Mouse (Mus musculus) lung, embryonic 14.5 days (tissue): Measurements from ENCODE around the gene Gm49322. TPM values are rescaled to one million over a fixed set of nuclear protein-coding genes. Genes with fewer than 3 reads are reported as not detected.
A peak's percentile ranks its signal among the peaks of the same experiment; 100 is the strongest.

ENCODE experiments used
- ATAC-seq: fragments of 200-750 bp; cut with Nextera tagmentation; 2 replicates; pipeline ENCODE4 v1.8.0; 2017; ENCODE audit warnings: mild to moderate bottlenecking, moderate TSS enrichment, moderate library complexity; ENCODE audit not compliant: insufficient read depth
- DNase-seq: peaks from one replicate; pipeline ENCODE4 v3.0.0-alpha.2; 2015
- H3K27ac ChIP-seq: fragments of 300-500 bp; sonication (generic); 2 replicates; pipeline ENCODE4 v1.5.1; 2014; ENCODE audit warnings: low read depth, mild to moderate bottlenecking, moderate library complexity
- H3K27me3 ChIP-seq: fragments of 300-500 bp; sonication (generic); 2 replicates; pipeline ENCODE4 v1.6.1; 2014; ENCODE audit warnings: low read length, control low read depth; ENCODE audit not compliant: insufficient read depth
- H3K36me3 ChIP-seq: fragments of 300-500 bp; sonication (generic); 2 replicates; pipeline ENCODE4 v1.6.1; 2014; ENCODE audit warnings: control low read depth; ENCODE audit not compliant: insufficient read depth
- H3K4me1 ChIP-seq: fragments of 300-500 bp; sonication (generic); 2 replicates; pipeline ENCODE4 v1.6.1; 2014; ENCODE audit warnings: antibody characterized with exemption, control low read depth; ENCODE audit not compliant: insufficient read depth
- H3K4me2 ChIP-seq: fragments of 300-500 bp; sonication (generic); 2 replicates; pipeline ENCODE4 v1.6.1; 2014; ENCODE audit warnings: mild to moderate bottlenecking
- H3K4me3 ChIP-seq: fragments of 300-500 bp; sonication (generic); 2 replicates; pipeline ENCODE4 v1.5.1; 2014; ENCODE audit warnings: low read depth, low read length
- H3K9ac ChIP-seq: fragments of 300-500 bp; sonication (generic); 2 replicates; pipeline ENCODE4 v1.6.1; 2014
- H3K9me3 ChIP-seq: fragments of 300-500 bp; sonication (generic); 2 replicates; pipeline ENCODE4 v1.6.1; 2016; ENCODE audit warnings: low read depth, low read length, control low read depth
- CTCF ChIP-seq: IDR thresholded peaks from 2 replicates; pipeline ENCODE4 v1.5.1; 2016; ENCODE audit warnings: antibody characterized with exemption, low read depth
- WGBS: fragments of 180-500 bp; shearing (Covaris S2); extraction: QIAGEN DNeasy Blood & Tissue Kit; methylation state at CpG from one replicate; pipeline ENCODE4 v1.1.7; 2014; 5-methylcytosine and 5-hydroxymethylcytosine counted together
- polyA plus RNA-seq: library from polyadenylated mRNA; unstranded; fragments of >200 nt; fragmentation: Nextera tagmentation; extraction: Ambion mirVana; gene quantifications from 2 replicates; pipeline ENCODE4 v1.2.1, GENCODE M21; 2014

Gm49322 gene
- polyA plus RNA-seq, 1 experiment from 2014 or later, result 3.1 TPM

DNA sequence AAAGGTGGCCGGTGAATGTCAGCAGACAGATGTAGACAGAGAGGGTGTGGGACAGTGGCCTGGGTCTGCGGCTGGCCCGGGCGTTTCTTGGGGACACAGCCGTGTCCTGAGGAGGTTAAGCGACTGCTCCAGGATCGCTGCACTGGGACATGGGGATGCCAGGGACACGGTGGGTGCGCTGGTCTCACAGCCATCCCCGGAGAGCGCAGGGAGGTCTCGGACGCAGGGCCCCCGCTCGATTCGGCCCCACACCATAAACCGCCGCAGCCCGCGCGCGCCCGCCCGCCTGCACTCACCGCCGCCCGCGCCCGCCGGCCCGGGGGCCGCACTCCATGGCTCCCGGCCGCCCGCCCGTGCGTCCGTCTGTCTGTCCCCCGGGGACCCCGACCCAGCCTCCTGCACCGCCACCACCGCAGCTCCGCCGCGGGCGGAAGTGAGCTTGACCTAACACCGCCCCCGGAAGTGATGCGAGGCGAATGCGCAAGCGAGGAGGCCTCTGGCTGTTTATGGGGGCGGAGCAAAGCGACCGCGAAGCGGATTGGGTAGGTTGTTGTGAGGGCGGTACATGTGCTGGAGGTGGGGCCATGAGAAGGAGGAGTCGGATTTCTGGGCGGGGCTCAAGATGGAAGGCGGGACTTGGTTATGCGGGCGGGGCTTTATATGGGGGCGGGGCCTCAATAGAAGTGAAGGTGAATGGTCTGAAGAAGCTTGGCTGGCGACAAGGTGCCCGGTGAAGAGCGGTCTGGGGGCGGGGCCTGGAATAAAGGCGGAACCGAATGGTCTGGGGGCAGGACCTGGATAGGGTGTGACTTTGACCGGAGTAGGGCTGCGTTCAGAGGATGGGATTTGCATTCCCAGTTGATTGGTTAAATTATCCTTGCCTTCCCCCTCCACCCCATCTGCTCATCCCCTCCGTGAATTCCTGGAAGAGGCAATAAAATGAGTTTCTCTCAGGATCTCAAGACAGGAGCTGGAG, 15.7 kb upstream of the Gm49322 start, which contains the start of gene Abhd17a:
TSS of gene Abhd17a (minus strand) at position 463 of the 976 bp plus-strand sequence.
- Histone ChIP-seq H3K9me3 (no peaks in the 10 kb centered on the region), H3K27ac (peak within 1 kb of the TSS; percentile 56; the same call in 1 of the 2 replicates), H3K4me2 (peak within 1 kb of the TSS; percentile 70), H3K4me3 (peak within 1 kb of the TSS; percentile 93), H3K36me3 (peaks cover 15% of the 10 kb centered on the region; the same call in 1 of the 2 replicates), H3K9ac (peak within 1 kb of the TSS; percentile 83), H3K4me1 (peaks cover 5% of the 10 kb centered on the region; the same call in 1 of the 2 replicates), H3K27me3 (no peaks in the 10 kb centered on the region)
- TF ChIP-seq CTCF, result no peak
- ATAC-seq (peak; percentile 94), DNase-seq (peak; percentile 99)
- WGBS, result under 1% methylated on average over 73 of the region's 73 CpGs

DNA sequence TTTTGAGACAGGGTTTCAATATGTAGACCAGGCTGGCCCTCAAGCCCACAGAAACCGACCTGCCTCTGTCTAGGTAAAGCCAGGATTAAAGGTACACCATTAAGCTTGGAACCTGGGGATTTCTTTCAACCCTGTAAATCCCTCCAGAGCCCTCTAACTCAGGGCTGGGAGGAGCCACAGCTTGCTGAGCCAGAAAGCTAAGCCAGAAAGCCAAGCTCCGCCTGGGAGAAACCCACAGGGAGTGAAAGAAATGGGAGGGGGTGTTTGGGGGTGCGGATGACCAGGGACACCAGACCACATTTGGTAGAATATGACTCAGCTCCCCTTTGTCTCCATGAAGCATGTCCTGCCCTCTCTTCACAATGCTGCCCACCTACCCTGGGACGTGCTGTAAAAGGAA, 9.5 kb upstream of the Gm49322 start:
- Histone ChIP-seq H3K27ac (no peak overlapping the region), H3K9ac (no peak overlapping the region; the same call in 1 of the 2 replicates), H3K4me3 (no peak overlapping the region), H3K4me1 (no peaks in the 10 kb centered on the region), H3K36me3 (no peaks in the 10 kb centered on the region), H3K27me3 (no peaks in the 10 kb centered on the region), H3K9me3 (no peaks in the 10 kb centered on the region), H3K4me2 (no peak overlapping the region)
- ATAC-seq, result no peak
- no peak for TF ChIP-seq CTCF
- WGBS, result 41% methylated on average over 4 of the region's 4 CpGs
- DNase-seq, result no peak

DNA sequence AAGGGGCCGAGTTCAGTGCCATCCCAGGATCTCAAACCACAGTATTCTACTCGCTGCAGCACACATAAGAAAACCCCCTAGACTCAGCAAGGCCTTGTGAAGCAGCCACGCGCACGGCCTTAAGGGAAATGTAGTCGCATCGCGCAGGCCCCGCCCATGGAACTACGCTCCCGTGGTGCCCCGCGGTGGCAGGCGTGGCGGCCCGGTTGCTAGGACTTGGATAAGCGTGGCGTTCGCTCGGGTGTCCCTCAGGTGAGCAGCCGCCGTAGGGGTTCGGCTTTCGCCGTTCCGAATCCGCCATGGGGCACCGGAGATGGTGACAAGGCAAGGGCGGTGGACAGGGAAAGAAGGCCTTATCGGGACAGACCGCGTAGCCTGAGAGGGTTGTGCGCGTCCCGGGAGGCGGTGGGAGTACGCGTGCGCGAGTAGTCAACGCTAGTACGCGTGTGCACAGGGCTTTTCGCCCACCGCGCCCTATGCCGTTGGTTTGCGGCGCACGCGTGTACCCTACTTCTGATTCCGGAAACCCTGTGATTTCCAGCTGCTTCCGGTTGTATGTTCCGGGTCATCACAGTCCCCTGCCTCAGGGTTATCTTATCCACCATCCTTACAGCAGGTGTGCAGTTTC, 3.0 kb upstream of the Gm49322 start, which contains the start of the genes Scamp4 and Adat3:
TSS of gene Scamp4 (plus strand) at position 175 of the 628 bp plus-strand sequence.
TSS of gene Adat3 (plus strand) at position 183 of the 628 bp plus-strand sequence.
- Histone ChIP-seq H3K9me3 (no peaks in the 10 kb centered on the region), H3K4me2 (peak within 1 kb of the TSS; percentile 85), H3K4me1 (peaks cover 10% of the 10 kb centered on the region), H3K4me3 (peak within 1 kb of the TSS; percentile 68), H3K27me3 (no peaks in the 10 kb centered on the region), H3K27ac (peak within 1 kb of the TSS; percentile 74), H3K9ac (peak within 1 kb of the TSS; percentile 62), H3K36me3 (peaks cover 20% of the 10 kb centered on the region)
- no peak for TF ChIP-seq CTCF
- under 1% methylated on average over 50 of the region's 54 CpGs for WGBS
- ATAC-seq (peak; percentile 95), DNase-seq (peak; percentile 98)

DNA sequence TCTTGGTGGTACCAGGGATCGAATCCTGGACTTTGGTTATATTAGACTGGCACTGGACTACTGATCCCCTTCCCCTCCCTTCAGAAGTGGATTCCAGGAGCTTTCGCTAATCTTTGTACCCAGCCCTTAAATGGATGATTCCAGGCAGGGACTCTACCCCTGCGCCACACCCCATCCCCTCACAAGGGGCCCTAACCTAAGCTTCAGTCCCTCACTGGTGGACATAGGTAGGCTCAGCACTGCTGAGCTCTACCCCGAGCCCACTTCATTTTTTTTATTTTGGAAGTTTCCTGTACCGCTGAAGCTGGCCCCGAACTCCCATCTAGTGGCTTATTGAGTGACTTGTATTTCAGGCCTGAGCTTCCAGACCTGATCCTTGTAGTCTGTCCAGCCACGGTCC, 2.5 kb upstream of the Gm49322 start:
- Histone ChIP-seq H3K4me2 (peak overlapping the region; percentile 85), H3K27ac (peak overlapping the region; percentile 74), H3K9me3 (no peaks in the 10 kb centered on the region), H3K4me3 (peak overlapping the region; percentile 68), H3K27me3 (no peaks in the 10 kb centered on the region), H3K9ac (peak overlapping the region; percentile 62), H3K36me3 (peaks cover 25% of the 10 kb centered on the region), H3K4me1 (peaks cover 10% of the 10 kb centered on the region)
- ATAC-seq (no peak), DNase-seq (no peak)
- TF ChIP-seq CTCF, result no peak
- WGBS, result 21% methylated on average over 7 of the region's 7 CpGs

DNA sequence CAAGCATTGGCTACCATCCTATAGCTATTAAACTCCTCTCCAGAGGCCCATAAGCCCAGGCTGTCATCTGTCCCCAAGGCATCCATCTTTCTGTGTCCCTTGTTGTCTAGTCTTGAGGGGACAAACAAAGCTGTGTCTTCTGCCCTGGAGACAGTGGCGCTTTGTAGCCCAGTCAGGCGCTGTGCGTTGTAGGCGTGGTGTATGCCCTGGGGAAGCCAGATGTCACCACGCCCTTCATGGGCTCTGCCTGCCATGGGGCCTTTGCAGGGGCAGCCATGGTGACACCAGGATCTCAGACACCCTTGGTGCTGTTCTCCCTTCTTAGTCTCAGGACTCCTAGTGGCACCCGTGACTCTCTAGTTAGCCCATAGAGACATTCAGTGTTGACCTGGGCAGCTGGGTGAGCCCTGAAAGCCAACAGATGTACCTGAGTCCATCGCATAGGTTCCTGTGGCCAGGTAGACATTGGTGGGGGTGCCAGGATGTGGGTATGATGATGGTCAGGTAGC, 1.8 kb upstream of the Gm49322 start:
- Histone ChIP-seq H3K9me3 (no peaks in the 10 kb centered on the region), H3K4me3 (peak overlapping the region; percentile 68), H3K9ac (peak overlapping the region; percentile 62), H3K36me3 (peaks cover 32% of the 10 kb centered on the region), H3K27ac (0 out of 2 replicates have a peak overlapping the region, but pooled peaks have one; percentile 74), H3K4me2 (peak overlapping the region; percentile 85), H3K27me3 (no peaks in the 10 kb centered on the region), H3K4me1 (peaks cover 10% of the 10 kb centered on the region)
- ATAC-seq (no peak), DNase-seq (no peak)
- no peak for TF ChIP-seq CTCF
- 88% methylated on average over 7 of the region's 7 CpGs for whole genome bisulfite sequencing

DNA sequence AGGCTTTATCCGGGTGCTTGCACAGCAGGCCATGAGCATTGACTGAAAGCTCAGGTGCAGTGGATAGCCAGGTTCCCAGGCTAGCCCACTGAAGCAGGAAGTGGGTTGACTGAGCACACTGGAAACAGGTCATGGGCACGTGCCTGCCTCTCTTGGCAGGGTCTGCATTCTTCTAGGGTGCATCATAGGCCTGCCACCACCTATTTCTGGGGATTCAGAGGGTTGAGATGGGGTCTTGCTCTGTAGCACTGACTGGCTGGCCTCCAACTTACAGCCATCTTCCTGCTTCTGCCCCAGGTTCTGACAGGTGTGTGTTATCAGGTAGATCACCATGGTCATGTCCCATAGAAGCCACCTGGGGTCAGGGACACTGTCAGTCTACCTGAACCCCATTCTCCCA, 833 bp upstream of the Gm49322 start:
- Histone ChIP-seq H3K4me1 (peaks cover 10% of the 10 kb centered on the region), H3K36me3 (peaks cover 40% of the 10 kb centered on the region)
- 90% methylated on average over 2 of the region's 2 CpGs for WGBS

DNA sequence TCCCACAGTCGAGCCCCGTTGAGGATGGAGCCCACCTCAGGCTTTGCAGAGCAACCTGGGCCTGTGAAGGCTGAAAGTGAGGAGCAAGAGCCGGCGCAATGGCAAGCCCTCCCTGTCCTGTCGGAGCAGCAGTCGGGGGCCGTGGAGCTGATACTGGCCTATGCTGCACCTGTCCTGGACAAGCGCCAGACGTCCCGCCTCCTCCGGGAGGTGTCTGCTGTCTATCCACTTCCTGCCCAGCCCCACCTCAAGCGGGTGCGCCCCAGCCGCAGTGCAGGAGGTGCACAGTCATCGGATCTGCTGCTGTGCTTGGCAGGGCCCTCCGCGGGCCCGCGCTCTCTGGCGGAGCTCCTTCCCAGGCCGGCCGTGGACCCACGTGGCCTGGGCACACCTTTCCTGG, 485 bp downstream of the Gm49322 start:
- WGBS, result 82% methylated on average over 23 of the region's 23 CpGs
- H3K27me3 ChIP-seq, result no peaks in the 10 kb centered on the region

More for the DNA sequence above, 833 bp upstream of the Gm49322 start:
- H3K9ac ChIP-seq, result no peak overlapping the region
- TF ChIP-seq CTCF, result no peak
- DNase-seq (no peak), ATAC-seq (no peak)
- H3K4me2 ChIP-seq, result no peak overlapping the region
- no peaks in the 10 kb centered on the region for H3K27me3 ChIP-seq
- H3K9me3 ChIP-seq, result no peaks in the 10 kb centered on the region
- H3K4me3 ChIP-seq, result no peak overlapping the region
- H3K27ac ChIP-seq, result no peak overlapping the region

More for the DNA sequence above, 485 bp downstream of the Gm49322 start:
- no peak overlapping the region for H3K4me3 ChIP-seq
- ATAC-seq, result no peak
- no peak for TF ChIP-seq CTCF
- peaks cover 52% of the 10 kb centered on the region for H3K36me3 ChIP-seq
- H3K9ac ChIP-seq, result no peak overlapping the region
- no peaks in the 10 kb centered on the region for H3K9me3 ChIP-seq
- no peak overlapping the region for H3K27ac ChIP-seq
- no peak overlapping the region for H3K4me2 ChIP-seq
- DNase-seq, result no peak
- peaks cover 10% of the 10 kb centered on the region for H3K4me1 ChIP-seq
